Mouse (Mus musculus) midbrain, embryonic 12.5 days (tissue): ENCODE data around the gene Ralgps1. TPM values are rescaled to one million over a fixed set of nuclear protein-coding genes. Genes with fewer than 3 reads are reported as not detected.
A peak's percentile ranks its signal among the peaks of the same experiment; 100 is the strongest.
"Not testable (repeated sequence)": the region's sequence is repeated elsewhere in the genome, so short reads cannot be mapped to it uniquely, and the experiment has no call there.

Experiments
- ATAC-seq: fragments of 200-750 bp; cut with Nextera tagmentation; 2 replicates; pipeline ENCODE4 v1.8.0; 2017; ENCODE audit warnings: low read depth, moderate TSS enrichment, moderate library complexity; ENCODE audit not compliant: low FRiP score
- H3K27ac ChIP-seq: fragments of 300-500 bp; sonication (generic); replicated peaks from 2 replicates; pipeline ENCODE4 v1.5.1; 2016; ENCODE audit warnings: mild to moderate bottlenecking
- H3K27me3 ChIP-seq: fragments of 300-500 bp; sonication (generic); 2 replicates; pipeline ENCODE4 v1.6.1; 2016; ENCODE audit warnings: mild to moderate bottlenecking
- H3K36me3 ChIP-seq: fragments of 300-500 bp; sonication (generic); 2 replicates; pipeline ENCODE4 v1.6.1; 2016
- H3K4me1 ChIP-seq: fragments of 300-500 bp; sonication (generic); 2 replicates; pipeline ENCODE4 v1.6.1; 2016
- H3K4me2 ChIP-seq: fragments of 300-500 bp; sonication (generic); replicated peaks from 2 replicates; pipeline ENCODE4 v1.6.1; 2016; ENCODE audit warnings: mild to moderate bottlenecking, moderate library complexity
- H3K4me3 ChIP-seq: fragments of 300-500 bp; sonication (generic); 2 replicates; pipeline ENCODE4 v1.5.1; 2016; ENCODE audit warnings: mild to moderate bottlenecking
- H3K9ac ChIP-seq: fragments of 300-500 bp; sonication (generic); replicated peaks from 2 replicates; pipeline ENCODE4 v1.6.1; 2016; ENCODE audit warnings: mild to moderate bottlenecking, moderate library complexity
- H3K9me3 ChIP-seq: fragments of 300-500 bp; sonication (generic); 2 replicates; pipeline ENCODE4 v1.6.1; 2016; ENCODE audit warnings: mild to moderate bottlenecking
- WGBS: fragments of 180-500 bp; shearing (Covaris S2); methylation state at CpG from one replicate; pipeline ENCODE4 v1.1.7; 2016; 5-methylcytosine and 5-hydroxymethylcytosine counted together
- polyA plus RNA-seq: library from polyadenylated mRNA; unstranded; fragments of >200 nt; fragmentation: Nextera tagmentation; extraction: Ambion mirVana; gene quantifications from 2 replicates; pipeline ENCODE4 v1.2.1, GENCODE M21; 2016

Gene Ralgps1
- polyA plus RNA-seq, 1 experiment from 2014 or later = 26.6 TPM

GRCm38 (mm10) chr2:33131500-33132092 lies 239.7 kb downstream of the Ralgps1 start, which contains the start of gene Garnl3:
Garnl3 (minus strand) TSS chr2:33131654.
- peaks cover 44% of the 10 kb centered on the region for H3K27me3 ChIP-seq
- no peaks in the 10 kb centered on the region for H3K9me3 ChIP-seq
- H3K27ac ChIP-seq = no peak within 1 kb of the TSS; the same call in 1 of the 2 replicates
- peak; percentile 60 for ATAC-seq
- WGBS = 1% methylated on average over 22 of the region's 22 CpGs
- H3K4me1 ChIP-seq = peaks cover 14% of the 10 kb centered on the region
- peak within 1 kb of the TSS; percentile 85; the same call in 1 of the 2 replicates for H3K9ac ChIP-seq
- peak within 1 kb of the TSS; percentile 98 for H3K4me2 ChIP-seq
- H3K4me3 ChIP-seq = peak within 1 kb of the TSS; percentile 75
- no peaks in the 10 kb centered on the region for H3K36me3 ChIP-seq

- H3K4me2 ChIP-seq = peak overlapping the region; percentile 98
- ATAC-seq = peak; percentile 91
- H3K36me3 ChIP-seq = no peaks in the 10 kb centered on the region
- H3K27me3 ChIP-seq = peaks cover 44% of the 10 kb centered on the region
- no peaks in the 10 kb centered on the region for H3K9me3 ChIP-seq
- WGBS = under 1% methylated on average over 49 of the region's 55 CpGs
- H3K9ac ChIP-seq = peak overlapping the region; percentile 85
- H3K4me3 ChIP-seq = peak overlapping the region; percentile 75
- H3K27ac ChIP-seq = peak overlapping the region; percentile 20; the same call in 1 of the 2 replicates
- peaks cover 14% of the 10 kb centered on the region for H3K4me1 ChIP-seq
Measured at GRCm38 (mm10) chr2:33130526-33131483, 240.5 kb downstream of the Ralgps1 start.

- ATAC-seq = peak; percentile 59
Measured at GRCm38 (mm10) chr2:33130141-33130525, 241.2 kb downstream of the Ralgps1 start.

GRCm38 (mm10) chr2:33129696-33130095 lies 241.6 kb downstream of the Ralgps1 start:
- H3K27me3 ChIP-seq = peaks cover 44% of the 10 kb centered on the region
- H3K4me3 ChIP-seq = peak overlapping the region; percentile 75
- peak overlapping the region; percentile 98 for H3K4me2 ChIP-seq
- WGBS = 4% methylated on average over 10 of the region's 10 CpGs
- no peaks in the 10 kb centered on the region for H3K9me3 ChIP-seq
- no peak overlapping the region for H3K27ac ChIP-seq
- H3K36me3 ChIP-seq = no peaks in the 10 kb centered on the region
- no peak for ATAC-seq
- peaks cover 14% of the 10 kb centered on the region for H3K4me1 ChIP-seq
- peak overlapping the region; percentile 85 for H3K9ac ChIP-seq

More at GRCm38 (mm10) chr2:33130141-33130525, 241.2 kb downstream of the Ralgps1 start:
- H3K4me2 ChIP-seq = peak overlapping the region; percentile 98
- 0 out of 2 replicates have a peak overlapping the region, but pooled peaks have one; percentile 20 for H3K27ac ChIP-seq
- 0% methylated on average over 33 of the region's 33 CpGs for WGBS
- peak overlapping the region; percentile 85 for H3K9ac ChIP-seq
- peak overlapping the region; percentile 75 for H3K4me3 ChIP-seq
- no peaks in the 10 kb centered on the region for H3K36me3 ChIP-seq
- no peaks in the 10 kb centered on the region for H3K9me3 ChIP-seq
- H3K4me1 ChIP-seq = peaks cover 14% of the 10 kb centered on the region
- H3K27me3 ChIP-seq = peaks cover 44% of the 10 kb centered on the region

- H3K4me2 ChIP-seq = peak overlapping the region; percentile 98
- no peak overlapping the region for H3K9ac ChIP-seq
Measured at GRCm38 (mm10) chr2:33129005-33129404, 242.3 kb downstream of the Ralgps1 start.

GRCm38 (mm10) chr2:33127271-33127670 lies 244.0 kb downstream of the Ralgps1 start:
- H3K36me3 ChIP-seq = no peaks in the 10 kb centered on the region
- H3K4me3 ChIP-seq = no peak overlapping the region
- WGBS = 84% methylated on average over 2 of the region's 2 CpGs

More at GRCm38 (mm10) chr2:33129005-33129404, 242.3 kb downstream of the Ralgps1 start:
- Histone ChIP-seq H3K4me3 (no peak overlapping the region; the same call in 1 of the 2 replicates), H3K4me1 (peaks cover 14% of the 10 kb centered on the region), H3K27me3 (peaks cover 43% of the 10 kb centered on the region), H3K9me3 (no peaks in the 10 kb centered on the region), H3K27ac (no peak overlapping the region), H3K36me3 (no peaks in the 10 kb centered on the region)
- 66% methylated on average over 2 of the region's 2 CpGs for WGBS
- no peak for ATAC-seq

GRCm38 (mm10) chr2:33122856-33123255 lies 248.4 kb downstream of the Ralgps1 start:
- no peak overlapping the region for H3K4me3 ChIP-seq
- no peak overlapping the region for H3K9ac ChIP-seq
- 69% methylated on average over 6 of the region's 6 CpGs for WGBS
- no peak overlapping the region for H3K27ac ChIP-seq
- H3K27me3 ChIP-seq = no peaks in the 10 kb centered on the region
- H3K9me3 ChIP-seq = no peaks in the 10 kb centered on the region
- H3K36me3 ChIP-seq = no peaks in the 10 kb centered on the region
- no peak for ATAC-seq
- no peaks in the 10 kb centered on the region for H3K4me1 ChIP-seq
- H3K4me2 ChIP-seq = no peak overlapping the region

More at GRCm38 (mm10) chr2:33127271-33127670, 244.0 kb downstream of the Ralgps1 start:
- no peaks in the 10 kb centered on the region for H3K9me3 ChIP-seq
- peaks cover 14% of the 10 kb centered on the region for H3K4me1 ChIP-seq
- ATAC-seq = no peak
- no peak overlapping the region for H3K27ac ChIP-seq
- no peak overlapping the region for H3K9ac ChIP-seq
- H3K27me3 ChIP-seq = peaks cover 30% of the 10 kb centered on the region
- H3K4me2 ChIP-seq = no peak overlapping the region

- no peak for ATAC-seq
- Histone ChIP-seq H3K27ac (no peak overlapping the region), H3K36me3 (no peaks in the 10 kb centered on the region), H3K9ac (no peak overlapping the region), H3K4me1 (no peaks in the 10 kb centered on the region), H3K4me2 (no peak overlapping the region), H3K9me3 (no peaks in the 10 kb centered on the region), H3K27me3 (no peaks in the 10 kb centered on the region), H3K4me3 (no peak overlapping the region)
- 88% methylated on average over 8 of the region's 8 CpGs for WGBS
Measured at GRCm38 (mm10) chr2:33100536-33100935, 270.8 kb downstream of the Ralgps1 start.

- H3K27me3 ChIP-seq, H3K9me3 ChIP-seq, H3K36me3 ChIP-seq, ATAC-seq, H3K4me2 ChIP-seq, H3K4me1 ChIP-seq, H3K27ac ChIP-seq, H3K9ac ChIP-seq, H3K4me3 ChIP-seq: not testable (repeated sequence)
- WGBS = 90% methylated on average over 12 of the region's 12 CpGs
Measured at GRCm38 (mm10) chr2:33097326-33097725, 274.0 kb downstream of the Ralgps1 start.

GRCm38 (mm10) chr2:33095221-33095671 lies 276.0 kb downstream of the Ralgps1 start:
- Histone ChIP-seq H3K4me3 (no peak overlapping the region), H3K27ac (no peak overlapping the region), H3K4me2 (no peak overlapping the region), H3K4me1 (no peaks in the 10 kb centered on the region; the same call in 1 of the 2 replicates), H3K36me3 (no peaks in the 10 kb centered on the region), H3K27me3 (no peaks in the 10 kb centered on the region), H3K9me3 (no peaks in the 10 kb centered on the region), H3K9ac (no peak overlapping the region)
- no peak for ATAC-seq
- whole genome bisulfite sequencing = 80% methylated on average over 10 of the region's 10 CpGs

GRCm38 (mm10) chr2:33090620-33091520 lies 280.4 kb downstream of the Ralgps1 start:
- H3K9me3 ChIP-seq = no peaks in the 10 kb centered on the region
- H3K9ac ChIP-seq = no peak overlapping the region
- no peaks in the 10 kb centered on the region; the same call in 1 of the 2 replicates for H3K4me1 ChIP-seq
- H3K27me3 ChIP-seq = no peaks in the 10 kb centered on the region
- WGBS = 88% methylated on average over 8 of the region's 8 CpGs
- no peak overlapping the region for H3K27ac ChIP-seq
- ATAC-seq = no peak
- H3K4me3 ChIP-seq = no peak overlapping the region
- no peak overlapping the region for H3K4me2 ChIP-seq
- H3K36me3 ChIP-seq = no peaks in the 10 kb centered on the region
